Mouse (Mus musculus) MEL (cell line): ENCODE data around the gene Homer2. TPM values are rescaled to one million over a fixed set of nuclear protein-coding genes. Genes with fewer than 3 reads are reported as not detected.

ENCODE experiments used
- DNase-seq: peaks from one replicate; pipeline ENCODE4 v3.0.0; 2011; ENCODE audit warnings: low read depth, low spot score
- H3K27ac ChIP-seq: 2 replicates; pipeline ENCODE4 v1.5.1; 2012; ENCODE audit warnings: low read depth, mild to moderate bottlenecking, control low read depth, low read length, moderate library complexity; ENCODE audit not compliant: control insufficient read depth
- H3K27me3 ChIP-seq, 2 experiments: fragments of 150-350 bp in 1 of 2; sonication (generic) in 1 of 2; 2 replicates each; pipeline ENCODE4 v1.6.1; 2012; ENCODE audit warnings: low read length in 2 of 2, mild to moderate bottlenecking in 2 of 2, improper control_type of control experiment in 1 of 2, moderate library complexity in 1 of 2; ENCODE audit not compliant: insufficient read depth in 2 of 2, control insufficient read depth in 1 of 2
- H3K36me3 ChIP-seq, 2 experiments: 2 replicates each; pipeline ENCODE4 v1.6.1; 2012 to 2014; ENCODE audit warnings: low read length in 2 of 2, improper control_type of control experiment in 1 of 2, inconsistent platforms in 1 of 2, mild to moderate bottlenecking in 1 of 2; ENCODE audit not compliant: insufficient read depth in 2 of 2, control insufficient read depth in 1 of 2
- H3K4me1 ChIP-seq, 2 experiments: fragments of 150-350 bp in 1 of 2; sonication (generic) in 1 of 2; 2 replicates each; pipeline ENCODE4 v1.6.1; 2012; ENCODE audit warnings: low read length in 2 of 2, improper control_type of control experiment in 1 of 2, mild to moderate bottlenecking in 1 of 2; ENCODE audit not compliant: insufficient read depth in 2 of 2, control insufficient read depth in 1 of 2
- H3K4me3 ChIP-seq, 2 experiments: fragments of 150-350 bp in 1 of 2; sonication (generic) in 1 of 2; 2 replicates each; pipeline ENCODE4 v1.5.1; 2012; ENCODE audit warnings: low read depth in 2 of 2, low read length in 2 of 2, mild to moderate bottlenecking in 2 of 2, moderate library complexity in 2 of 2, control low read depth in 1 of 2, improper control_type of control experiment in 1 of 2; ENCODE audit not compliant: control insufficient read depth in 1 of 2, insufficient read depth in 1 of 2
- H3K79me2 ChIP-seq: 2 replicates; pipeline ENCODE4 v1.6.1; 2012; ENCODE audit warnings: mild to moderate bottlenecking, low read length, moderate library complexity; ENCODE audit not compliant: control insufficient read depth, poor library complexity, insufficient read depth
- H3K9ac ChIP-seq: 2 replicates; pipeline ENCODE4 v1.6.1; 2012; ENCODE audit warnings: low read depth, mild to moderate bottlenecking, control low read depth, low read length, moderate library complexity; ENCODE audit not compliant: control insufficient read depth, poor library complexity, severe bottlenecking
- H3K9me3 ChIP-seq: fragments of 150-350 bp; sonication (generic); replicated peaks from 2 replicates; pipeline ENCODE4 v1.6.1; 2012; ENCODE audit warnings: mild to moderate bottlenecking, low read length, improper control_type of control experiment, moderate library complexity; ENCODE audit not compliant: insufficient read depth
- BHLHE40 ChIP-seq: IDR thresholded peaks from 2 replicates; pipeline ENCODE4 v1.6.1; 2012; ENCODE audit warnings: low read depth, mild to moderate bottlenecking, inconsistent platforms, low read length, improper control_type of control experiment, borderline replicate concordance
- CHD1 ChIP-seq: IDR thresholded peaks from 2 replicates; pipeline ENCODE4 v1.6.1; 2012; ENCODE audit warnings: low read depth, mild to moderate bottlenecking, inconsistent platforms, low read length, improper control_type of control experiment
- CHD2 ChIP-seq: IDR thresholded peaks from 2 replicates; pipeline ENCODE4 v1.6.1; 2011; ENCODE audit warnings: low read length, improper control_type of control experiment
- CTCF ChIP-seq, 3 experiments: IDR thresholded peaks in 2 of 3; conservative IDR thresholded peaks in 1 of 3; 2 replicates each; pipeline ENCODE4 v1.5.1; 2011 to 2012; ENCODE audit warnings: low read length in 3 of 3, low read depth in 2 of 3, mild to moderate bottlenecking in 2 of 3, improper control_type of control experiment in 1 of 3, inconsistent platforms in 1 of 3, mixed read lengths in 1 of 3, moderate library complexity in 1 of 3; ENCODE audit not compliant: control insufficient read depth in 1 of 3, insufficient read depth in 1 of 3, poor library complexity in 1 of 3, severe bottlenecking in 1 of 3
- E2F4 ChIP-seq: IDR thresholded peaks from 2 replicates; pipeline ENCODE4 v1.6.1; 2011; ENCODE audit warnings: low read depth, low read length, improper control_type of control experiment, borderline replicate concordance
- ELF1 ChIP-seq: IDR thresholded peaks from 2 replicates; pipeline ENCODE4 v1.6.1; 2014; ENCODE audit warnings: low read depth, mild to moderate bottlenecking, inconsistent platforms, low read length, improper control_type of control experiment, moderate library complexity
- EP300 ChIP-seq, 2 experiments: IDR thresholded peaks; 2 replicates each; pipeline ENCODE4 v1.6.1; 2011; ENCODE audit warnings: improper control_type of control experiment in 2 of 2, low read length in 2 of 2, low read depth in 1 of 2, mild to moderate bottlenecking in 1 of 2
- ETS1 ChIP-seq: IDR thresholded peaks from 2 replicates; pipeline ENCODE4 v1.6.1; 2012; ENCODE audit warnings: low read depth, mild to moderate bottlenecking, inconsistent platforms, low read length, improper control_type of control experiment, moderate library complexity
- GATA1 ChIP-seq: IDR thresholded peaks from 2 replicates; pipeline ENCODE4 v1.6.1; 2011; ENCODE audit warnings: low read depth, low read length, improper control_type of control experiment
- HCFC1 ChIP-seq: IDR thresholded peaks from 2 replicates; pipeline ENCODE4 v1.6.1; 2012; ENCODE audit warnings: low read depth, mild to moderate bottlenecking, inconsistent platforms, low read length, improper control_type of control experiment, moderate library complexity
- JUND ChIP-seq: IDR thresholded peaks from 2 replicates; pipeline ENCODE4 v1.6.1; 2011; ENCODE audit warnings: low read depth, mild to moderate bottlenecking, improper control_type of control experiment, low read length
- KAT2A ChIP-seq: conservative IDR thresholded peaks from 2 replicates; pipeline ENCODE4 v1.6.1; 2012; ENCODE audit warnings: low read depth, low read length, improper control_type of control experiment, inconsistent platforms
- MAFK ChIP-seq: IDR thresholded peaks from 2 replicates; pipeline ENCODE4 v1.6.1; 2011; ENCODE audit warnings: low read depth, mild to moderate bottlenecking, low read length, improper control_type of control experiment, borderline replicate concordance
- MAX ChIP-seq: IDR thresholded peaks from 2 replicates; pipeline ENCODE4 v1.6.1; 2011; ENCODE audit warnings: low read length, improper control_type of control experiment
- MAZ ChIP-seq: IDR thresholded peaks from 2 replicates; pipeline ENCODE4 v1.6.1; 2012; ENCODE audit warnings: low read depth, mild to moderate bottlenecking, inconsistent platforms, low read length, improper control_type of control experiment
- MEF2A ChIP-seq: IDR thresholded peaks from 2 replicates; pipeline ENCODE4 v1.6.1; 2014; ENCODE audit warnings: low read depth, mild to moderate bottlenecking, inconsistent platforms, low read length, improper control_type of control experiment; ENCODE audit not compliant: poor library complexity, insufficient replicate concordance, severe bottlenecking; ENCODE audit errors: extremely low read depth
- MXI1 ChIP-seq: IDR thresholded peaks from 2 replicates; pipeline ENCODE4 v1.6.1; 2011; ENCODE audit warnings: mild to moderate bottlenecking, low read depth, low read length, improper control_type of control experiment
- MYC ChIP-seq: IDR thresholded peaks from 2 replicates; pipeline ENCODE4 v1.6.1; 2011; ENCODE audit warnings: low read depth, mild to moderate bottlenecking, low read length, improper control_type of control experiment, moderate library complexity
- NELFE ChIP-seq: IDR thresholded peaks from 2 replicates; pipeline ENCODE4 v1.6.1; 2011; ENCODE audit warnings: low read depth, low read length, improper control_type of control experiment
- NRF1 ChIP-seq: IDR thresholded peaks from 2 replicates; pipeline ENCODE4 v1.6.1; 2014; ENCODE audit warnings: low read depth, mild to moderate bottlenecking, inconsistent platforms, low read length, improper control_type of control experiment, moderate library complexity; ENCODE audit not compliant: poor library complexity, insufficient read depth, severe bottlenecking
- POLR2A ChIP-seq, 2 experiments: IDR thresholded peaks; 2 replicates each; pipeline ENCODE4 v1.6.1; 2011 to 2012; ENCODE audit warnings: low read length in 2 of 2, mild to moderate bottlenecking in 2 of 2, control low read depth in 1 of 2, improper control_type of control experiment in 1 of 2, low read depth in 1 of 2, moderate library complexity in 1 of 2; ENCODE audit not compliant: control insufficient read depth in 1 of 2, insufficient read depth in 1 of 2, poor library complexity in 1 of 2
- POLR2AphosphoS2 ChIP-seq: IDR thresholded peaks from 2 replicates; pipeline ENCODE4 v1.6.1; 2011; ENCODE audit warnings: low read length, improper control_type of control experiment
- POLR2AphosphoS5 ChIP-seq: IDR thresholded peaks from 2 replicates; pipeline ENCODE4 v1.6.1; 2012; ENCODE audit warnings: low read depth, borderline replicate concordance, mild to moderate bottlenecking, inconsistent platforms, low read length, moderate library complexity, mixed read lengths
- RAD21 ChIP-seq: IDR thresholded peaks from 2 replicates; pipeline ENCODE4 v1.6.1; 2011; ENCODE audit warnings: mild to moderate bottlenecking, low read depth, low read length, improper control_type of control experiment
- RCOR1 ChIP-seq: IDR thresholded peaks from 2 replicates; pipeline ENCODE4 v1.6.1; 2012; ENCODE audit warnings: low read depth, mild to moderate bottlenecking, inconsistent platforms, low read length, improper control_type of control experiment
- SIN3A ChIP-seq: IDR thresholded peaks from 2 replicates; pipeline ENCODE4 v1.6.1; 2012; ENCODE audit warnings: low read length, improper control_type of control experiment, inconsistent platforms
- SMC3 ChIP-seq: IDR thresholded peaks from 2 replicates; pipeline ENCODE4 v1.6.1; 2011; ENCODE audit warnings: low read depth, low read length, improper control_type of control experiment
- TAL1 ChIP-seq: IDR thresholded peaks from 2 replicates; pipeline ENCODE4 v1.6.1; 2012; ENCODE audit warnings: mild to moderate bottlenecking, inconsistent platforms, low read length, moderate library complexity, mixed read lengths
- TBP ChIP-seq: IDR thresholded peaks from 2 replicates; pipeline ENCODE4 v1.8.0; 2011; ENCODE audit warnings: low read depth, low read length, improper control_type of control experiment
- TCF12 ChIP-seq: IDR thresholded peaks from 2 replicates; pipeline ENCODE4 v1.6.1; 2014; ENCODE audit warnings: low read depth, mild to moderate bottlenecking, inconsistent platforms, low read length, improper control_type of control experiment, moderate library complexity
- UBTF ChIP-seq: IDR thresholded peaks from 2 replicates; pipeline ENCODE4 v1.6.1; 2012; ENCODE audit warnings: low read depth, mild to moderate bottlenecking, inconsistent platforms, low read length, improper control_type of control experiment, moderate library complexity, borderline replicate concordance; ENCODE audit not compliant: insufficient read depth
- USF1 ChIP-seq: IDR thresholded peaks from 2 replicates; pipeline ENCODE4 v1.6.1; 2014; ENCODE audit warnings: low read depth, mild to moderate bottlenecking, inconsistent platforms, low read length, improper control_type of control experiment, moderate library complexity
- USF2 ChIP-seq, 2 experiments: IDR thresholded peaks; 2 replicates each; pipeline ENCODE4 v1.6.1; 2011 to 2012; ENCODE audit warnings: improper control_type of control experiment in 2 of 2, low read length in 2 of 2, borderline replicate concordance in 1 of 2, inconsistent platforms in 1 of 2, low read depth in 1 of 2, mild to moderate bottlenecking in 1 of 2; ENCODE audit not compliant: insufficient read depth in 1 of 2
- ZC3H11A ChIP-seq: IDR thresholded peaks from 2 replicates; pipeline ENCODE4 v1.6.1; 2012; ENCODE audit warnings: low read depth, mild to moderate bottlenecking, inconsistent platforms, low read length, improper control_type of control experiment
- ZKSCAN1 ChIP-seq: IDR thresholded peaks from 2 replicates; pipeline ENCODE4 v1.6.1; 2012; ENCODE audit warnings: low read depth, mild to moderate bottlenecking, inconsistent platforms, low read length, improper control_type of control experiment, moderate library complexity
- ZMIZ1 ChIP-seq: IDR thresholded peaks from 2 replicates; pipeline ENCODE4 v1.6.1; 2012; ENCODE audit warnings: low read depth, mild to moderate bottlenecking, inconsistent platforms, low read length, improper control_type of control experiment, moderate library complexity
- ZNF384 ChIP-seq: IDR thresholded peaks from 2 replicates; pipeline ENCODE4 v1.6.1; 2012; ENCODE audit warnings: low read depth, mild to moderate bottlenecking, inconsistent platforms, low read length, improper control_type of control experiment
- polyA plus RNA-seq, 2 experiments: library from polyadenylated mRNA; stranded (reverse) in 1 of 2; unstranded in 1 of 2; fragments of >175 nt in 1 of 2; fragments of >200 nt in 1 of 2; gene quantifications; 2 replicates each; pipeline versions ENCODE4 v1.2.1 to v1.2.4; 2012; ENCODE audit warnings: low replicate concordance in 2 of 2, low read depth in 1 of 2; ENCODE audit not compliant: insufficient read length in 2 of 2, insufficient read depth in 1 of 2, missing spikeins in 1 of 2
- total RNA-seq: library from RNA; depleted of rRNA; stranded (reverse); fragments of 300-350 nt; gene quantifications from 2 replicates; pipeline ENCODE4 v1.2.3, GENCODE M21; 2012

The Homer2 gene
- total and polyA plus RNA-seq, 3 experiments = 18.4 to 39.0 TPM; not detected in 1

- Histone ChIP-seq H3K4me3 (peak overlapping the region; percentile 99 to 100), H3K9me3 (no peaks in the 10 kb centered on the region), H3K27ac (peak overlapping the region; percentile 86), H3K9ac (peak overlapping the region; percentile 99), H3K4me1 (peaks cover 8 to 17% of the 10 kb centered on the region in 2 experiments), H3K27me3 (no peaks in the 10 kb centered on the region), H3K79me2 (peaks cover 28% of the 10 kb centered on the region), H3K36me3 (peaks cover 9 to 10% of the 10 kb centered on the region in 2 experiments)
- DNase-seq = peak; percentile 64
- TF ChIP-seq UBTF (no peak), KAT2A (no peak), RCOR1 (no peak), TCF12 (peak; percentile 51), CHD2 (no peak), USF2 (IDR thresholded peaks at IDR 0.05; ENCODE audit: borderline replicate concordance in 1 of 2, insufficient read depth in 1 of 2, low read depth in 1 of 2, low read length in 2 of 2) (no peak), ZC3H11A (no peak), MAFK (peak; percentile 76), E2F4 (no peak), ZKSCAN1 (no peak), ZNF384 (no peak), ZMIZ1 (no peak), MEF2A (no peak), TAL1 (peak; percentile 29), SMC3 (no peak), POLR2AphosphoS2 (no peak), EP300 (IDR thresholded peaks at IDR 0.05; ENCODE audit: low read depth in 1 of 2, low read length in 2 of 2) (peak; percentile 57 to 63; a peak in 3 of 4 replicates), MXI1 (no peak), NRF1 (no peak), CHD1 (peak; percentile 88; the same call in 1 of the 2 replicates), ETS1 (peak; percentile 79), MAZ (no peak), BHLHE40 (no peak), RAD21 (no peak), CTCF (IDR thresholded peaks at IDR 0.05 in 2 of 3, conservative IDR thresholded peaks at IDR 0.05 in 1 of 3; ENCODE audit: control insufficient read depth in 1 of 3, insufficient read depth in 1 of 3, low read depth in 2 of 3, low read length in 3 of 3, poor library complexity in 1 of 3, severe bottlenecking in 1 of 3) (no peak), ELF1 (no peak), TBP (0 out of 2 replicates have a peak, but pooled peaks have one; percentile 32), JUND (no peak), POLR2A (IDR thresholded peaks at IDR 0.05; ENCODE audit: control insufficient read depth in 1 of 2, insufficient read depth in 1 of 2, low read depth in 1 of 2, low read length in 2 of 2, poor library complexity in 1 of 2) (no peak), MAX (no peak), HCFC1 (no peak), POLR2AphosphoS5 (no peak), NELFE (0 out of 2 replicates have a peak, but pooled peaks have one; percentile 21), MYC (no peak), SIN3A (peak; percentile 45; the same call in 1 of the 2 replicates), USF1 (no peak), GATA1 (peak; percentile 80)
Measured at GRCm38 (mm10) chr7:81572610-81573268, 134.6 kb downstream of the Homer2 start.
